Mouse (Mus musculus) liver, adult 2 months (tissue): ENCODE measurements around the gene Gm28230.

ENCODE experiments used
- CTCF ChIP-seq: fragments of 200-500 bp; IDR thresholded peaks from 2 replicates; pipeline ENCODE4 v1.5.1; 2011; ENCODE audit warnings: low read depth, low read length, control low read depth
- POLR2A ChIP-seq: fragments of 200-500 bp; IDR thresholded peaks from 2 replicates; pipeline ENCODE4 v1.6.1; 2011; ENCODE audit warnings: low read length, control low read depth; ENCODE audit not compliant: insufficient read depth; ENCODE audit errors: extremely low read depth

DNA sequence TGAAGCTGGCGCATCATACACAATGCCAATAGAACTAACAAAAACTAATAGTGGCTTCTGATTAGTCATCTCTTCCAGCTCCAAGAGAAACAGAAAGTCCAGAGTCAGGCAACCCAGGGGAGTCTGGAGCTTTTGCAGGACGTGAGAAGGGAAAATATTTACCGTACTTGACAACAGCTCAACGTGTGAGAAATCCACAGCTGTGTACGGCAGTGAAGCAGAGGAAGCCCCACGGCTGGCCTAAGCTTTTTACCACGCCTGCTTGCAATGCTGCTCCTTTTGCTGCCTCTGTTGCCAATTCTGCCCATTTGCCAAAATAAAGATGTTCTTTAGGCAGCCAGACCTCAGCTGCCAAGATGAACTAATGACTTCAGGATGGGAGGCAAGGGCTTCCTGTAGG lies 69.0 kb downstream of the Gm28230 start:
- no peak for TF ChIP-seq POLR2A
- no peak for TF ChIP-seq CTCF
